Mouse (Mus musculus): ENCODE measurements around the gene Gas7.

Gene Gas7

GRCm38 (mm10) chr11:67568815-67569214, 113.6 kb downstream of the Gas7 start:
- in situ Hi-C loops (cut with MboI, MseI): no loop called here

GRCm38 (mm10) chr11:67570947-67571346, 115.7 kb downstream of the Gas7 start:
- in situ Hi-C loops (cut with MboI, MseI): no loop called here

GRCm38 (mm10) chr11:67574344-67574743, 119.1 kb downstream of the Gas7 start:
- in situ Hi-C loops (cut with MboI, MseI): no loop called here

- in situ Hi-C loops (cut with MboI, MseI): no loop called here
Measured at GRCm38 (mm10) chr11:67577472-67577871, 122.2 kb downstream of the Gas7 start.

GRCm38 (mm10) chr11:67577994-67578393, 122.8 kb downstream of the Gas7 start:
- in situ Hi-C loops (cut with MboI, MseI): no loop called here

GRCm38 (mm10) chr11:67579136-67579535, 123.9 kb downstream of the Gas7 start:
- in situ Hi-C loops (cut with MboI, MseI): no loop called here

GRCm38 (mm10) chr11:67581549-67581948, 126.3 kb downstream of the Gas7 start:
- in situ Hi-C loops (cut with MboI, MseI): no loop called here

- in situ Hi-C loops (cut with MboI, MseI): no loop called here
Measured at GRCm38 (mm10) chr11:67582570-67582969, 127.3 kb downstream of the Gas7 start.

- in situ Hi-C loops (cut with MboI, MseI): no loop called here
Measured at GRCm38 (mm10) chr11:67585016-67585415, 129.8 kb downstream of the Gas7 start.

GRCm38 (mm10) chr11:67585629-67586028, 130.4 kb downstream of the Gas7 start:
- in situ Hi-C loops (cut with MboI, MseI): no loop called here

GRCm38 (mm10) chr11:67586231-67586994, 131.2 kb downstream of the Gas7 start:
- in situ Hi-C loops (cut with MboI, MseI): no loop called here

GRCm38 (mm10) chr11:67588196-67588827, 133.1 kb downstream of the Gas7 start:
- in situ Hi-C loops (cut with MboI, MseI): no loop called here

GRCm38 (mm10) chr11:67588828-67589314, 133.6 kb downstream of the Gas7 start:
- in situ Hi-C loops (cut with MboI, MseI): no loop called here

- in situ Hi-C loops (cut with MboI, MseI): no loop called here
Measured at GRCm38 (mm10) chr11:67596233-67596632, 141.0 kb downstream of the Gas7 start.

- in situ Hi-C loops (cut with MboI, MseI): no loop called here
Measured at GRCm38 (mm10) chr11:67596856-67597255, 141.6 kb downstream of the Gas7 start.

GRCm38 (mm10) chr11:67597388-67597787, 142.2 kb downstream of the Gas7 start:
- in situ Hi-C loops (cut with MboI, MseI): no loop called here

- in situ Hi-C loops (cut with MboI, MseI): no loop called here
Measured at GRCm38 (mm10) chr11:67599141-67599540, 143.9 kb downstream of the Gas7 start.

GRCm38 (mm10) chr11:67600710-67601430, 145.6 kb downstream of the Gas7 start:
- in situ Hi-C loops (cut with MboI, MseI): loop anchor here (25.0 kb wide), 1 partner anchor 1861 kb away; no protein-coding TSS in a partner anchor

GRCm38 (mm10) chr11:67602711-67603369, 147.6 kb downstream of the Gas7 start:
- in situ Hi-C loops (cut with MboI, MseI): loop anchor here (25.0 kb wide), 1 partner anchor 1859 kb away; no protein-coding TSS in a partner anchor

GRCm38 (mm10) chr11:67604481-67604880, 149.2 kb downstream of the Gas7 start:
- in situ Hi-C loops (cut with MboI, MseI): loop anchor here (25.0 kb wide), 1 partner anchor 1858 kb away; no protein-coding TSS in a partner anchor

GRCm38 (mm10) chr11:67608114-67608683, 153.0 kb downstream of the Gas7 start:
- in situ Hi-C loops (cut with MboI, MseI): loop anchor here (25.0 kb wide), 1 partner anchor 1854 kb away; no protein-coding TSS in a partner anchor

All from T-helper 1 cell (primary cell).